Mouse (Mus musculus): ENCODE data around the gene D030056L22Rik.

GRCm38 (mm10) chr19:18695116-18695515, 17.9 kb upstream of the D030056L22Rik start:
- TF ChIP-seq POLR2A (IDR thresholded peaks at IDR 0.05; ENCODE audit: insufficient read depth, low read depth, low read length) (no peak), CTCF (IDR thresholded peaks at IDR 0.05) (no peak)

Data from heart, adult 2 months (tissue).